8 mouse cellular contexts compared by ENCODE assay signal in the genomic region with DNA sequence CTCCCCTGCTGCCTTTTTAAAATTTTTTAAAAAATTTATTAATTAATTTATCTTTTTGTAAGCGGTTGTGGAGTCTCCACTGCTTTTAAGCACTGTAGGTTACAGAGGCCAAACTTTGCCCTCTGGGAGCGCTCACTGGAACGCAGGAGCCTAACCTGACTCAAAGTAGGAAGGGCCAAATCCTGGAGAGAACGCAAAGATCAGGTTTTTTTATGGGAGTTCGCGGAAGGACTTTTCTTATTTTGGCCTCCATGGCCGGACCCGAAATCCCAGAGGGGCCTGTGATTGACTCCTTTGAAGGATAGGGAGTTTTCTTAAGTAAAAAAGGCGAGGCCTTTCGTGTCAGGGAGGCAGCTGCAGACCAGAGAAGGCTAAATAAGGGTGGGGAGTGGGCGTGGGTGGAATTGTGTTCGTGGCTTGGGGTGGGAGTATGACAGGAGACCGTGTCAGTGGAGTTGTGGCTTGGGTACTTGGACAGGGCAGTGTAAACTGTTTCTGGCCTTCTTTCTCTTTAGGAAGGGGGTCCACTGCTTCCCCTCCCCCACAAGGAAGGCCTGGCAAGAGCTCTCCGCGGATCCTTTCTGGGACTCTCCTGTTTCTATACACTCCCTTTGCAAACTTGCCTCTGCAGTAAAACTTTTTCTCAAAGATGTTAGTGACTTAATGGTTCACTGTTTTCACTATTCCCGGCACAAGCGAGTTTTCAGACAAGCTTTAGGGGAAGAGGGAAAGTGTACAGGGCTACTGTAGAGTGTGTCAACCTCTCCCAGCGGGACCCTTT. TPM values are rescaled to one million over a fixed set of nuclear protein-coding genes. Genes with fewer than 3 reads are reported as not detected.
A peak's percentile ranks its signal among the peaks of the same experiment; 100 is the strongest.
DNase-seq lines count a peak whose midpoint lies in the region; ATAC-seq and TF ChIP-seq lines count a peak whose summit lies in the region.

No protein-coding gene starts in this region.

- peak overlapping the region; percentile 82 for H3K4me3 ChIP-seq in thymus, adult 2 months (ENCODE audit: control insufficient read depth, insufficient read depth, low read length)
- peak overlapping the region; percentile 86 for H3K4me3 ChIP-seq in embryonic facial prominence, embryonic 13.5 days
- peak overlapping the region; percentile 86 for H3K4me3 ChIP-seq in heart, embryonic 16.5 days (ENCODE audit: low read length)
- peak overlapping the region; percentile 87 for H3K4me3 ChIP-seq in midbrain, embryonic 15.5 days

- peak overlapping the region; percentile 96 for H3K9ac ChIP-seq in embryonic facial prominence, embryonic 13.5 days
- H3K9ac ChIP-seq in heart, embryonic 16.5 days (ENCODE audit: low read length): peak overlapping the region; percentile 90
- H3K9ac ChIP-seq in midbrain, embryonic 15.5 days: peak overlapping the region; percentile 73

- no peaks in the 10 kb centered on the region for H3K9me3 ChIP-seq in embryonic facial prominence, embryonic 13.5 days
- no peaks in the 10 kb centered on the region for H3K9me3 ChIP-seq in heart, embryonic 16.5 days (replicated peaks; ENCODE audit: control insufficient read depth, low read length)
- no peaks in the 10 kb centered on the region for H3K9me3 ChIP-seq in midbrain, embryonic 15.5 days

- H3K27ac ChIP-seq in thymus, adult 2 months (ENCODE audit: control insufficient read depth, insufficient read depth, low read length): peak overlapping the region; percentile 35; the same call in 1 of the 2 replicates
- H3K27ac ChIP-seq in embryonic facial prominence, embryonic 13.5 days: peak overlapping the region; percentile 99
- peak overlapping the region; percentile 97 for H3K27ac ChIP-seq in heart, embryonic 16.5 days (ENCODE audit: low read length)
- H3K27ac ChIP-seq in midbrain, embryonic 15.5 days: no peak overlapping the region

- no peak for DNase-seq in thymus, adult 2 months
- DNase-seq in thymus, postnatal 0 days (ENCODE audit: low spot score): no peak
- peak; percentile 67 to 86 for DNase-seq in kidney, postnatal 25 days
- no peak for DNase-seq in frontal cortex, postnatal 10 days (ENCODE audit: low spot score in 2 of 2)
- DNase-seq in right cerebral cortex, postnatal 36 days (ENCODE audit: low spot score in 2 of 2): no peak

- no peak for ATAC-seq in embryonic facial prominence, embryonic 13.5 days (ENCODE audit: insufficient number of reproducible peaks, insufficient read depth, low FRiP score, low TSS enrichment, low read depth)
- ATAC-seq in heart, embryonic 16.5 days (replicated peaks; ENCODE audit: extremely low read depth, insufficient read depth, low FRiP score): no peak
- 0 out of 2 replicates have a peak, but pooled peaks have one; percentile 3 for ATAC-seq in midbrain, embryonic 15.5 days (replicated peaks)

- H3K27me3 ChIP-seq in thymus, adult 2 months (ENCODE audit: control insufficient read depth, insufficient read depth, low read length): no peaks in the 10 kb centered on the region
- no peaks in the 10 kb centered on the region for H3K27me3 ChIP-seq in embryonic facial prominence, embryonic 13.5 days
- H3K27me3 ChIP-seq in heart, embryonic 16.5 days (ENCODE audit: control insufficient read depth, insufficient read depth, low read length): no peaks in the 10 kb centered on the region
- no peaks in the 10 kb centered on the region for H3K27me3 ChIP-seq in midbrain, embryonic 15.5 days (replicated peaks)

- peaks cover 40% of the 10 kb centered on the region for H3K4me1 ChIP-seq in thymus, adult 2 months (replicated peaks; ENCODE audit: control insufficient read depth, insufficient read depth, low read length)
- peaks cover 46% of the 10 kb centered on the region for H3K4me1 ChIP-seq in embryonic facial prominence, embryonic 13.5 days
- H3K4me1 ChIP-seq in heart, embryonic 16.5 days (ENCODE audit: control insufficient read depth, insufficient read depth, low read length): peaks cover 46% of the 10 kb centered on the region
- peaks cover 8% of the 10 kb centered on the region for H3K4me1 ChIP-seq in midbrain, embryonic 15.5 days

- 52% methylated on average over 18 of the region's 18 CpGs for WGBS in thymus, adult 2 months
- 5% methylated on average over 18 of the region's 18 CpGs for WGBS in embryonic facial prominence, embryonic 13.5 days
- 6% methylated on average over 18 of the region's 18 CpGs for WGBS in heart, embryonic 16.5 days
- 13% methylated on average over 18 of the region's 18 CpGs for WGBS in midbrain, embryonic 15.5 days

- no peaks in the 10 kb centered on the region for H3K36me3 ChIP-seq in thymus, adult 2 months (ENCODE audit: control insufficient read depth, insufficient read depth, low read length)
- no peaks in the 10 kb centered on the region for H3K36me3 ChIP-seq in embryonic facial prominence, embryonic 13.5 days
- no peaks in the 10 kb centered on the region for H3K36me3 ChIP-seq in heart, embryonic 16.5 days (ENCODE audit: control insufficient read depth, insufficient read depth)
- no peaks in the 10 kb centered on the region for H3K36me3 ChIP-seq in midbrain, embryonic 15.5 days (replicated peaks)

- no peak for TF ChIP-seq POLR2A in thymus, adult 2 months (IDR thresholded peaks at IDR 0.05; ENCODE audit: control insufficient read depth, extremely low read depth, insufficient read depth, low read length, poor library complexity)

- no peak for TF ChIP-seq CTCF in thymus, adult 2 months (IDR thresholded peaks at IDR 0.05; ENCODE audit: borderline replicate concordance, control insufficient read depth, extremely low read depth, insufficient read depth, low read length, poor library complexity)

- peak overlapping the region; percentile 78 for H3K4me2 ChIP-seq in embryonic facial prominence, embryonic 13.5 days
- H3K4me2 ChIP-seq in heart, embryonic 16.5 days (ENCODE audit: low read depth, low read length): peak overlapping the region; percentile 83
- H3K4me2 ChIP-seq in midbrain, embryonic 15.5 days: peak overlapping the region; percentile 93

RNA-seq across cellular contexts. Expression of gene Lpp, which starts 1.1 kb away (rescaled TPM):
- 14.1 and 15.0 TPM in 2 replicates for polyA plus RNA-seq in thymus, adult 2 months (2012; rRNA removed)
- polyA plus RNA-seq in thymus, postnatal 0 days (2015; fragmentation: Nextera tagmentation; extraction: Ambion mirVana): 12.3 and 17.1 TPM in 2 replicates
- 48.9 and 49.3 TPM in 2 replicates for polyA plus RNA-seq in embryonic facial prominence, embryonic 13.5 days (2015; fragmentation: Nextera tagmentation; extraction: Ambion mirVana)
- polyA plus RNA-seq in heart, embryonic 16.5 days (2015; fragmentation: Nextera tagmentation; extraction: Ambion mirVana): 42.6 and 46.2 TPM in 2 replicates
- 10.4 and 12.2 TPM in 2 replicates for polyA plus RNA-seq in midbrain, embryonic 15.5 days (2015; fragmentation: Nextera tagmentation; extraction: Ambion mirVana)

Comparison
In these comparisons a context has a peak if more than half of its experiments do, and no peak if none do; other contexts are left out.
1. DNase-seq: peak in kidney, postnatal 25 days (2 of 2); none in thymus, adult 2 months (single experiment), thymus, postnatal 0 days (single experiment), frontal cortex, postnatal 10 days (0 of 2) and right cerebral cortex, postnatal 36 days (0 of 2).
2. Peak in every context shown above with its lines, with median percentiles within 50 percentile points of each other: H3K4me3 ChIP-seq, H3K4me2 ChIP-seq and H3K9ac ChIP-seq.